Mouse (Mus musculus): ENCODE data around the gene Camk2n2.
"Not testable (repeated sequence)": the region's sequence is repeated elsewhere in the genome, so short reads cannot be mapped to it uniquely, and the experiment has no call there.

Gene Camk2n2

DNA sequence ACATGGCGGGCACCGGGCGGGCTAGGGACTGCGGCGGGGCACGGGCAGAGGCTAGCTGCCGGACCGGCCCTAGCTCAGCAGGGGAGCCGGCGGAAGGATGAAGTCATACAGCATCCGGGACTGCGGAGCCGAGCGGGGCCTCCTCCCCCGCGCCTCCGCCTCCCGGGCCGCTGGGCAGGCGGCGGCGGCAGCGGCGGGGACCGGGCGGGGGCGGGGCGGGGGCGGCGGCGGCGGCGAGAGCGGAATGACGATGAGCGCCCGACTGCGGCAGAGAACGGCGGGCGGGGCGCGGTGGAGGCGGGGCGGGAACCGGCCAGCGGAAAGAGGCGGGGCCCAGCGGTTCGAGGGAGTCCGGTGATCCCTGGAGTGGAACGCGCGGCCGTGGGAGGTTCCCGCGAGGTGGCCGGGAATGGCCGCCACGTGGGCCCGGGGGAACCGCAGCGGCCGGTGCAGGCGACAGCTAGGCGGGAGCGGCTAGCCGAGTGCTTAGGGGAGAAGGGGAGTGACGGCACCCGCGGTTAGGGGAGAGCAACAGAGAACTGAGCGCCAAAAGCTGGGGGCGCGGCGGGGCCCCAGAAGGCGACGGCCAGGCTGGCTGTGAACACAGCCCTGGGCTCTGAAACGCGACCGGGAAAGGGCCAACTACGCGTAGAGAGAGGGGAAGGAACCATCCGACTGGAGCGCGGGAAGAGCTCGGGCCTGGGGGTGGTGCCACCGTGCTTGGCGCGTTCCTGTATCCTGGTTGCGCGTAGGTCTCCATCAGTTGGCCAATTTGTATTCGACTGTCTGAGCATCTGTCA is at the start of gene Camk2n2:
TSS of gene Camk2n2 (minus strand) at position 97 of the 800 bp plus-strand sequence.
- peak; percentile 81 for DNase-seq (ENCODE audit: extremely low spot score)

DNA sequence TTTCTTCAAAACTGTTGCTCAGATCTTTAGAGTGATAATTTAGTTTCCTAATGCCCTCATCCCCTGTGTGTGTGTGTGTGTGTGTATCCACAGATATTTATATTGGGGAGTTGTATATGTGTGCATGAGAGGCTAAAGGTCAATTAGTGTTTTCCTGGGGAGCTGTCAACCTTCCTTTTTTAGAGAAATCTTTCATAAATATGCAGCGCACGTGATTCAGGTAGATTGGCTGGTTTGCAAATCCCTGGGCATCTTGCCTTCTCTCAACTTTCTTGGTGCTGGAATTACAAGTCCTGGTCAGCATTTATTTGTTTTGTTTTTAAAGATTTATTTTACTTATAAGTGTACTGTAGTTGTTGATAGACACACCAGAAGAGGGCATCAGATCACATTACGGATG is 49.2 kb upstream of the Camk2n2 start:
- DNase-seq (ENCODE audit: extremely low spot score), result no peak

DNA sequence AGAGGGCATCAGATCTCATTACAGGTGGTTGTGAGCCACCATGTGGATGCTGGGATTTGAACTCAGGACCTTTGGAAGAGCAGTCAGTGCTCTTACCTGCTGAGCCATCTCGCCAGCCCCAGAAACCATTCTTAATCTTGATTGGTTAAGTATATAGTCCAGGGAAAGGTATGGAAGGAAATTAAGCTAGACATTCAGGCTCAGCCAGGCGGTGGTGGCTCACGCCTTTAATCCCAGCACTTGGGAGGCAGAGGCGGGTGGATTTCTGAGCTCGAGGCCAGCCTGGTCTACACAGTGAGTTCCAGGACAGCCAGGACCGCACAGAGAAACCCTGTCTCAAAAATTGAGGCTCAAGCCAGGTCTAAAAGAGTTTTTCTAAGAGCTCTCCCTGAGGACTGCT is 46.9 kb upstream of the Camk2n2 start, which contains the start of gene Eif4g1:
TSS of gene Eif4g1 (plus strand) at position 301 of the 400 bp plus-strand sequence.
- DNase-seq (ENCODE audit: extremely low spot score), result not testable (repeated sequence)

DNA sequence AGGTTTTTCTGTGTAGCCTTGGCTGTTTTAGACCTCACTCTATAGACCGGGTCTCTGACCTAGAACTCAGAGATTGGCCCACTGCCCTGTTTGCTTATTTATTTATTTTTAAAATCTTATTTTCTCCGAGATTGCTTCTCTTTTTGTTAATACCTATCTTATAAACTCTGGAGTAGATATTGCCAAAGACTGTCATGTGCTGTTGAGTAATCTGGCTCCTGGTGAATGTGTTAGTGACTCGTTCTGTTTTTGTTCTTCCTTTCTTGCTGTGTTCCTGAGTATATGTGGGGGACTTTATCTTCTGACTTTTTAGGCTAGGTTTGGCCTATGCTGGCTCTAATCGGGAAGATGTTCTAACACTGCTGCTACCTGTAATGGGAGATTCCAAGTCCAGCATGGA is 36.6 kb upstream of the Camk2n2 start:
- DNase-seq (ENCODE audit: extremely low spot score), result no peak

DNA sequence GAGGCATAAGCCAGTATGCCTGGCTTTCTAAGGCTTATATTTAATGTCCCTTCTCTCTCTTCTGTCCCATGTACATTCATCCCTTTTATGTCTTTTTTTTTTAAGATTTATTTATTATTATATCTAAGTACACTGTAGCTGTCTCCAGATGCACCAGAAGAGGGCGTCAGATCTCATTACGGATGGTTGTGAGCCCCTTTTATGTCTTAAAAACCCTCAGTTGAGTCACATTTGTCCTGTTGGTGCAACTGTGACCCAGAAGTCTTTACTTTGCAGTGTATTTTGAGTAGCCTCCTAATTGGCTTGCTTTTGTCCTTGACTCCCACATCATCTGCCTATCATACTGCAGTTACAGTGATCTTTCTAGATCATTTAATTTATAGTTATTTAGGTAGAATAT is 32.2 kb upstream of the Camk2n2 start:
- DNase-seq (ENCODE audit: extremely low spot score), result no peak

DNA sequence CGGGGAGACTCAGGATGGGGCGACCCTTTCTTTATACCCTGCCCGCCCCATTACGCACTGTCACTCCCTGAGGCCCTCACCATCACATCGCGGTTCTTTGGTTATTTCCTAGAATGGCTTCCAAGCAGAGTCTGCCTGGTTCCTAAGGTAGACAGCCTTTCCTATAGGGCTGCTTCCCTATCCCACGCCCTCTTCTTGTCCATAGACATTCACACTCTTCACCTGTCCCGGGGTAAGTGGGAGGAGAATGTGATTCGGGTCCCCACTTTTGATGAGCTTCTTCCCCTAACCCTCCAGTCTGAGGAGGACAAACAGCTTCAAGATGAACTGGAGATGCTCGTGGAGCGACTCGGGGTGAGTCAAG is 30.8 kb upstream of the Camk2n2 start:
- no peak for DNase-seq (ENCODE audit: extremely low spot score)

DNA sequence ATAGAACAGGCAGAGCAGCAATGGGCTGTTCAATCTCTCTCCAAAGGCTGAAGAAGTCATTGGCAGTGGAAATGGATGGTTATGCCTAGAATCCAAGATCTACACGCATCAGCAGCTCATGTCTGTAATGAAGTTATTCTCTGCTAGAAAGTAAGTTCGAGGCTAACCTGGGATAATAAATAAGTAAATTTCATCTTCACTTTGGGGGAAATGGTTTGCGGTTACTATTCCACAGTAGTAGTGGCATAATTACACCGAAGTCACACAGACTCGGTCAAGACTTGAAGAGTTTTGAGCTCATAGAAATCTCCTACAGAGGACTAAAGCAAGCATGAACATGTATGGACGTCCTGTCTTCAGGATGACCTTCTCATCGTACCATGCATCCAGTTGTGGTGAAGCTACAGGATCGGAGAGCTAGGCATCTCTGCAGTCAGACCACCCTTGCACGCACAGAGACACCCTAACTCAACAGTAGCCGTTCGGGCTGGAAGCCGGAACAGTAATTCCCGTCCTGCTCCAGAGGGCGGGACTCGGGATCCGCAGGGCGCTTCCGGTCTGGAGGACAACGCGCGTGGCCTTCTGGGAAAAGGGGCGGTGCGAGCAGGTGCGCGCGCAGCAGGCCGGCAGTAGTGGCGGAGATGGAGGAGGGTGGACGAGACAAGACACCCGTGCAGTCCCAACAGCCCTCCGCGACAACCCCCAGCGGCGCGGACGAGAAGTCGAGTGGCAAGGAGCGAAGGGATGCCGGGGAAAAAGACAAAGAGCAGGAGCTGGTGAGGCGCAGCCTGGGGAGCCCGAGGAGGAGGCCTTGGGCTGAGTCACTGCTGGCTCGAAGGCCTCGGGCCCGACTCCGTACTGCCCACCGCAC is 30.2 kb upstream of the Camk2n2 start, which contains the start of gene Psmd2:
TSS of gene Psmd2 (plus strand) at position 577 of the 871 bp plus-strand sequence.
- peak; percentile 96 for DNase-seq (ENCODE audit: extremely low spot score)

DNA sequence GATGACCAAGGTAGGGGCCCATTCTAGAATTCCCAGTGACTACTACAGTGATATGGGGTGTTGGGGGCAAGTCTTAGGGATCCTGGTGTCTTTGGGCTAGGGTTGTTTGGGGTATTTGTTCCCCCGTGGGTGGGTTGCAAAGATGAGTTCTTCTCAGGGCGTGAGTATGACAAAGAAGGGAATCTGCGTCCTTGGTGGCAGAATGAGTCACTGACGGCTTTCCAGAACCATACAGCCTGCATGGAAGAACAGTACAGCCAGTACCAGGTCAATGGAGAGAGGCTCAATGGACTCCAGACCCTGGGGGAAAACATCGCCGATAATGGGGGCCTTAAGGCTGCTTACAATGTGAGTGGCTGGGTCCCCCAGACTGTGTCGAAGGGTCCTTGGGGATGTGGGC is 22.8 kb upstream of the Camk2n2 start:
- DNase-seq (ENCODE audit: extremely low spot score), result no peak

DNA sequence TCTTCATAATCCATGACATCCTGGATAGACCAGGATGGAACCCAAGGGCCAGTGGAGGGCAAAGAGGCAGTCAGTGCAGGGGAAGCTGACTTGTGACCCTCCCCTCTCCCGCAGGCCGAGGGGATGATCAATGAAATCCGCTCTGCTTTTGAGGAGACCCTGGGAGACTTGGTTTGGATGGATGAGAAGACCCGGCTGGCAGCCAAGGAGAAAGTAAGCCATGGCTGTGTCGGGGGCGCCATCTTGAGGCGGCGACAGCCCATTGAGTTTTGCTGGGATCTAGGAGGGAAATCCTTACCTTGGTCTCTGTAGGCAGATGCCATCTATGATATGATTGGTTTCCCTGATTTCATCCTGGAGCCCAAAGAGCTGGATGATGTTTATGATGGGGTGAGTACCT is 21.1 kb upstream of the Camk2n2 start:
- DNase-seq (ENCODE audit: extremely low spot score), result peak; percentile 74

DNA sequence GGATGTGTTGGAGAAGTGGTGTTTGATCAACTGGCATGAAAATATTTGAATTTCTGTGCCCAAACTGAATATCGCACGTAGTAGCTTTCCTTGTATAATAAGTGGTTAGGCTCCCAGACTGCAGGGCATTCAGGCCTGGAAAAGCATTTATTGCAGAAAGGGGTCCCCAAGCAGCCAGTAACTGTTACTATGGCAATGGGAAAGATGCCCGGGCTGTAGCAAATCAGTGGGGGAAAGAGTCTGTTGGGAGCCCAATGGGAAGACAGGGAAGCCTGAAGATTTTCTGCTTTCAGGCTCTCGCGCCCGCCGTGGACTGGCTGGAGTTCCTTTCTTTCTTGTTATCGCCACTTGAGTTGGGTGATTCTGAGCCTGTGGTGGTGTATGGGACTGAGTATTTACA is 17.3 kb upstream of the Camk2n2 start:
- no peak for DNase-seq (ENCODE audit: extremely low spot score)

DNA sequence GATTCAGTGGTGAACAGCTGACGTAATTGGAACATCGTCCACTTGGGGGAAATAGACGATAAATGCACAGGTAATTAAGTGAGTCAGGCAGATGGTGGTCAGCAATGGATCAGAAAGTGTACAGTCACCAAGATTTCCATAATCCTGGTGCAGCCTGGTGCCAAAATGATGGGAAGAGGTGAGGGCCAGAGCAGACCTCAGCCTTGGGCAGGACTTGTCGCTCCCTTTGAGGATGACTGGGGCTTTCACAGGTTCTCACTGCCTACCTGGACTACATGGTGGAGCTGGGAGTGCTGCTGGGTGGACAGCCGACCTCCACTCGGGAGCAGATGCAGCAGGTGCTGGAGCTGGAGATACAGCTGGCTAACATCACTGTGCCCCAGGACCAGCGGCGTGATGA is 16.3 kb upstream of the Camk2n2 start:
- DNase-seq (ENCODE audit: extremely low spot score), result no peak

DNA sequence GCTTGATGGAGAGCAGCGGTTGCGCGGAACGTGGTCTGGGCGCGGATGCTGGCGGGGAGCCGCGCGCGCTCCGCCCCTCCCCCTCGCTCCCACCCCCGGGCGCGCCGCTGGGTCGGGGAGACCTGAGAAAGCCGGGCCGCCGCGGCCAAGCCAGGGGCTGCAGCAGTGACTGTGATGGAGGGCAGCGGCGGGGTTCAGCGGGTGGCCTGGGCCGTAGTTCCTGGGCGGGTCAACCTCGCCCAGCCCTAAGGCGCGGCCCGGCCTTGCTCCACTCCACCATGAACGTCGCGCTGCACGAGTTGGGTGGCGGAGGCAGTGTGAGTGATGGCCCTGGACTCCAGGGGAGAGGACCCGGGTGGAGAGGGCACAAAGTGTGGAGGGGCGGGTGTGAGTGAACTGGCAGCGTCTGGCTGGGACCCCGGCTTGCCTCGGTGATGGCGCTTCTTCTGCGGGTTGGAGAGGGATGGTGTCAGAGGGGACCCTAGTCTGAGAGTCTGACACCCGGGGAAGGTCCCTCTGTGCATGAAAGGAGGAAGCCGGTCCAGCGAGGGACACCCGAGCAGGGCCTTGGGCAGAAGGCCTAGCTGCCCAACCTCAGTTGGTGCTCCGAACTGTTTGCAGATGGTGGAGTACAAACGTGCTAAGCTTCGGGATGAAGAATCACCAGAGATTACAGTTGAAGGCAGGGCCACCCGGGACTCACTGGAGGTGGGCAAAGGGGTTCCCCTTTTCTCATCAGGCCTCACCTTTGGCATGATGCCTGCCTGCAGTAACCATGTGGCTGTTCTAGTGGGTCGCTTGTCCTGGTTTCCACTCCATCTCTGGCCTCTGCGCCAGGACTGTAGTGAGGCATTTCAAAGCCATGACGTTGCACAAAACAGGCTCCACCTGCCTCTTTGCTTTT is 8.9 kb upstream of the Camk2n2 start, which contains the start of gene Ece2:
TSS of gene Ece2 (plus strand) at position 98 of the 904 bp plus-strand sequence.
- peak; percentile 49 for DNase-seq (ENCODE audit: extremely low spot score)

DNA sequence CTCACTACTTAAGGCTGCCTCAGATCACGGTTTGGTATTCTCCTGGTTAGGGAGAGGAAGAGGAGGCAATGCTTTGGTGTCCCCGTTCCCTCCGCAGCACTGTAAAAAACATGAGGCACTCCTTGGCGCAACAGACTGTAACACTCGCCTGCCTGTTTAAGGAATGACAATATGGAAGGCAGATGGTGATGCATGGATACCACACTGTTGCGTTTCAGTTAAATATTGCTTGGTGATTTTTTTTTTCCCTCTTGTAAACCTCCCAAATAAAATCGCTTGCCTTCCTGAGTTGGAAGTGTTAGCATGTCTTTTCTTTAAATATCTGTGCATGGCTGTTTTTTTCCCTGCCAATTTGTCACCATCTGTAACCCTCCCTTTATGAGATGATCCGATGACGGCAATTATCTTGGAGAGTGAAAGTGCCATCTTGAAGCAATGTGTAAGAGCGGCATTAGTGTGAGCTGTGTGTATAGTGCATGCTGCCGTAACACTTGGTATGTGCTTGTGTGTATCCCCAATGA is 7.8 kb upstream of the Camk2n2 start:
- DNase-seq (ENCODE audit: extremely low spot score), result no peak

DNA sequence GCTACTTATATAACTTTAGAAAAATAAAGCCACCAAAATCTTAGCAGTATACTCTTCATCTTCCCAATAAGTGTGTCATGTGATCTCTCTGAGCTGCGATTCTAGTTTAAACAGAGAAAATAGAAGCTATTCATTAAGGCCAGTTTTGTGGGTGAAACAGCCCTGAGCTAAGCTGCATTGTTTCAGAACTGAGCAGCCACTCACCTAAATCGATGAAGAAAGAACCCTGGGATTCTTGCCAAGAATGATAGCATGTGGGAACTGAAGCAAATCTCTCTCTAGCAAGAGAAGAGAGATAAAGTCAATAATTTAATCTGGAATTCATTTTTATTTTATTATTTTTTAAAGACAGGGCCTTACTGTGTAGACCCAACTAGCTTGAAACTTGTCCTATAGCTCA is 2.1 kb upstream of the Camk2n2 start:
- no peak for DNase-seq (ENCODE audit: extremely low spot score)

DNA sequence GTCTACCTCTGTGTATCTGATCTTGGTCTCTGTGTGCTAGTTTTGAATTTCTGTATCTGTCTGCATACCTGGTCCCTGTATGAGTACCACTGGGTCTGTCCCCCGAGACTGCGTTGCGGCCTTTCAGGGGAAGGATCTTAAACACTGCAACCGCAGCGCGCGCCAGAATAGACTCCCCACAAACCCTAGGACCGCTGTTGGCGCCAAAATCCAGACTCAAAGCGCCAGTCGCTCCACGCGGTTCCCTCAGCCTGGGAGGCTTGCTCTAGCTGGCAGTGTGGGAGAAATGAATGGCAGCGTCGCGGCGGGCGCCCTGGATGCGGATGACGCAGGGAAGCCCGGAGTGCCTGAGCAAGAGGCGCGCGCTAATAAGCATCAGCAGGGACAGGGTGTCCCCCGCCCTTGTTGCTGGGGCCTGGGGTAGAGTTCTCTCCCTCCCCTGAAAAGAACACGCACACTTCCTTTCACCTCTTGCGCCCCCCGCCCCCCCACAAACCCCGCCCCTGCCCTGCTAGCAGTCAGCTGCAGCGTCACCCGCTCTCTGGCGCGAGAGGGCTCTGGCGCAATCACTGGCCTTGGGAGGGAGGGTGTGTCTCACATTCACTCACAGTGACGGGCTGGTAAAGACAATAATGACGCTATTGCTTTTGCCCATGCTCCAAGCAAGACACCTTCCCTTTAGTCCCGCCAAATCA is 1.1 kb upstream of the Camk2n2 start:
- peak; percentile 76 for DNase-seq (ENCODE audit: extremely low spot score)

DNA sequence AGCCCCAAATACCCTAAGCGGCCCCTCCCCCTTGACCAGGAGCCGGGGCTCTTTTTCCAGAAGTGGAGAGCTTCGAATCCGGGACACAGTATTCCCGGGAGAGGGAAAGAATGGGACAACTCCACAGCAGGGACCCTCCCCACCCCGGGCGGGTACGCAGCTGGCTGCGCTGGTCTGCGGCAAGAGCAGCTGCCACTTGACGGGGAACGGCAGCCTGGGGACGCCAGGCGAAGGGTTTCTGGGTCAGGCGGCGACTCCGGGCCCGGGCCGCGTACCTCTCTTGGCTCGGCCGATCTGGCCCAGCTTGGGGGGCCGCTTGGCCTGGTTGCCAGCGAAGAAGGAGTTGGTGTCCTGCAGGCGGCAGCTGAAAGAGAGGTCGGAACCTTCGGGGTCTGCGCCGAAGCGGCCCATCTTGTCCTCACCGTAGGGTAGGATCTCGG is 316 bp downstream of the Camk2n2 start:
- no peak for DNase-seq (ENCODE audit: extremely low spot score)

DNA sequence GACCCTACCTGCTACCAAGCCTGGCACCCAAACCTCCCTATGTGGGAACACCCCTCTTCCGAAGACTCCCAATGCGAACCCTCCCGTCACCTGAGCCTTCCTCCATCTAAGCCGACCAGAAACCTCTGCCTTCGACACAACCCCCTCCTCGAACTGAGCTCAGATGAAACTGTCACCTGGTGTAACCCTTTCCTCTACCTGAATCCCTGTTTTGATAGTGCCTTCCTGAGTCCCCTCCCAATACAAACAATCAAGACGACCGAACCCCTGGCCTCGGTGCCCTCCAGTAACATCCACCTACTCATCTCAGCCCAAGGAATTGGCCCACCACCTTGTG is 720 bp downstream of the Camk2n2 start:
- peak; percentile 27 for DNase-seq (ENCODE audit: extremely low spot score)

DNA sequence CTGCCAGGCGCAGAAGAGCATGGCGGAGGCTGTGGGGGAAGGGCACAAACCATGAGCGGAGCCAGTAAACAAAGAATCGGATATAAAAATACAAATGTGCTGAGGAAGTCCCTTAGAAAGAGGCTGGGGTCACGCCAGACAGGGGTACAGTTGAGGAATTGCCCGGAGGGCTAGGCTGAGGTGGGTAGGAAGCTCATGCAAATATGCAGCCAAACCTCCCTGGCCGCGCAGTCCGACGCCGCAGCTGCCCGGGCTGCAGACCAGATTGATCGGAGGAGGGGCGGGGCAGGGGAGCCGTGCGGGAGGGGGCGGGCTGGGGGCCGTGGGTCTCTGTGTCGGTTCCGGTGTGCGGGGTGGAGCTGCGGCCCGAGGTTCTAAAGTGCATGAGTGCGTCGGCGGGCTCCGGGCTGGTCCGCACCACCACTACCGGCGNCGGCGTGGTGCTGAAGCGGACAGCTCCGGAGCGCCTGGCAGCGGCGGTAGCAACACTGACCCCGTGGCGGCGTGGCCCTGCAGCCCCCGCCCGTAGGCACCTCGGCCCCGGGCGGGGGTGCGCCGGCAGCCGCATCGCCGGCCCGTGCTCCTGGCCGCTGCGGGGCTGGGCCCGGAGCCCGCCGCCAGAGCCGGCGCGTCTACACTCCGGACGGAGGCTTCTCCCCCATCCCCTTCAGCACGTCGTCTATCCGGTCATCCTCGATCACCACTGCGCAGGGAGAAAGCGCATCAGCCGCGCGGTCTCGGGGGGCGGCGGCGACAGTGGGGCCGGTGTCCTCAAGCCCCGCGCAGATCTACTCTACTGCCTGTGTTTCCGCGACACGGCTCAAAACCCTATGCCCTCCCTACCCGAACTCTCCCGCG is 1.3 kb downstream of the Camk2n2 start:
- DNase-seq (ENCODE audit: extremely low spot score), result peak; percentile 68

DNA sequence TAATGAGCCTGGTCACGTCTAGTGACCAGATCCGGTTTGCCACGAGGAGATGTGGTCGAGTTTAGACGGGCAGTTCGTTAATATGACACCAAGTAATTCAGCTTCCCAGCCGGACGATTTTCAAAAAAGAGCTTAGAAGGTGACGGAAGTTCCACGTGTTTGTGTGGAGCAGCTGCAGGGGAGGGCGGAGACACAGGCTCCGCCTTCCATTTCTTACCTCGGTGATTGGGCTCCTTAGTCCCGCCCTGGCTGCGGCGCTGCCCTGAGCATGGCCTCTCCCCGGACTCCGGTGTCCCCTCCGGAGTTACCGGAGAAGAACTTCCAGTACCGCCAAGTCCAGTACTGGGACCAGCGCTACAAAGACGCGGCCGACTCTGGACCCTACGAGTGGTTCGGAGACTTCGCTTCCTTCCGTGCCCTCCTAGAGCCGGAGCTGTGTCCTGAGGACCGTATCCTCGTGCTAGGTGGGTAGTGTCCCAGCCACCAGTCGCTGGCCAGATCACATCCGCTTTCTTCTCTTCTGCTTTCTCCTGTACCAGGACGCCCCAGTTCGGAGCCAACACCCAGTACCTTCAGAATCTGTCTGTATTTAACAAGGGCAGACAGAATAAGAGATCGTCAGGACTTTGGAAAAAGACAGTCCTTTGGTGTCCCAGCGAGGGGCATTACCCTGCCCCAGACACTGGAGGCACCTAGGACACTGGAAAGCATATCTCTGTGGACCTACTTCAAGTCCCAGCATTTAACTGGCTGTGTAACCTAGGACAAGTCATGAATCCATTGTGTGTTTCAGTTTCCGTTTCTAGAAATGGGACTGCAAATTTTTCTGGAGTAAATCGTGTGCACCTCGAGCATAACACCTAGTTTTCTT is 9.5 kb downstream of the Camk2n2 start, which contains the start of the genes Eef1akmt4, Gm49333 and Alg3:
TSS of gene Eef1akmt4 (plus strand) at position 237 of the 871 bp plus-strand sequence.
TSS of gene Gm49333 (plus strand) at position 254 of the 871 bp plus-strand sequence.
TSS of gene Alg3 (minus strand) at position 379 of the 871 bp plus-strand sequence.
- DNase-seq (ENCODE audit: extremely low spot score), result peak; percentile 89

All from embryo, embryonic 9.5 days (tissue).